Mouse (Mus musculus): ENCODE measurements at regions not wholly inside any gene's neighbourhood (a gene's known extent, or its start where the extent isn't known, plus 50 kb on each side); places are given as distances from the start of the nearest gene placed in this dataset.

GRCm38 (mm10) chr6:59968701-59969100 is 542.6 kb upstream of the Gprin3 start:
- no peak for DNase-seq

GRCm38 (mm10) chr6:59968222-59968621 is 542.1 kb upstream of the Gprin3 start:
- DNase-seq: no peak

- DNase-seq: peak; percentile 89
Observed at GRCm38 (mm10) chr6:59935046-59935445, 509.0 kb upstream of the Gprin3 start.

- DNase-seq: no peak
Observed at GRCm38 (mm10) chr6:59899808-59900207, 473.7 kb upstream of the Gprin3 start.
